Mouse (Mus musculus): Measurements from ENCODE around the gene Tmem151a.

GRCm38 (mm10) chr19:5062446-5062845 is 22.9 kb downstream of the Tmem151a start:
- TF ChIP-seq MYOD1 (IDR thresholded peaks at IDR 0.05; ENCODE audit: control insufficient read depth in 1 of 3, insufficient read length in 2 of 3, low read depth in 2 of 3) (no peak), POLR2A (IDR thresholded peaks at IDR 0.05; ENCODE audit: insufficient read length, low read depth) (peak; percentile 34), CEBPB (IDR thresholded peaks at IDR 0.05; ENCODE audit: insufficient read depth, poor library complexity, severe bottlenecking) (peak; percentile 38; the same call in 1 of the 2 replicates), REST (IDR thresholded peaks at IDR 0.05; ENCODE audit: insufficient read depth, insufficient read length) (no peak), MAX (IDR thresholded peaks at IDR 0.05; ENCODE audit: low read depth) (no peak), E2F4 (IDR thresholded peaks at IDR 0.05; ENCODE audit: insufficient read depth) (no peak), MYOG (IDR thresholded peaks at IDR 0.05; ENCODE audit: control insufficient read depth in 1 of 3, insufficient read depth in 1 of 3, insufficient read length in 2 of 3, low read depth in 2 of 3) (no peak), USF1 (IDR thresholded peaks at IDR 0.05; ENCODE audit: low read depth) (no peak), TCF3 (IDR thresholded peaks at IDR 0.05; ENCODE audit: insufficient read length, low read depth) (no peak), TCF12 (IDR thresholded peaks at IDR 0.05; ENCODE audit: insufficient read depth, poor library complexity, severe bottlenecking) (no peak), POLR2AphosphoS2 (IDR thresholded peaks at IDR 0.05; ENCODE audit: insufficient read length, low read depth) (peak; percentile 53)
